Mouse (Mus musculus): Measurements from ENCODE around the gene Mslnl.

- TF ChIP-seq CEBPB (IDR thresholded peaks at IDR 0.05; ENCODE audit: insufficient read depth, poor library complexity, severe bottlenecking) (no peak), MYOD1 (IDR thresholded peaks at IDR 0.05; ENCODE audit: control insufficient read depth in 1 of 3, insufficient read length in 2 of 3, low read depth in 2 of 3) (no peak), POLR2A (IDR thresholded peaks at IDR 0.05; ENCODE audit: insufficient read length, low read depth) (no peak), POLR2AphosphoS2 (IDR thresholded peaks at IDR 0.05; ENCODE audit: insufficient read length, low read depth) (no peak)
These were observed 59.8 kb downstream of the Mslnl start, which contains the start of gene AC134908.4 for GRCm38 (mm10) chr17:25795609-25796092.
